Mouse (Mus musculus) stomach, embryonic 15.5 days (tissue): ENCODE data around the gene Tekt4. TPM values are rescaled to one million over a fixed set of nuclear protein-coding genes. Genes with fewer than 3 reads are reported as not detected.
A peak's percentile ranks its signal among the peaks of the same experiment; 100 is the strongest.

Source experiments
- ATAC-seq: fragments of 200-750 bp; cut with Nextera tagmentation; 2 replicates; pipeline ENCODE4 v1.8.0; 2017; ENCODE audit warnings: low read depth, moderate number of reproducible peaks, moderate TSS enrichment; ENCODE audit not compliant: insufficient read depth, low FRiP score
- H3K27ac ChIP-seq: fragments of 300-500 bp; sonication (generic); 2 replicates; pipeline ENCODE4 v1.5.1; 2015; ENCODE audit warnings: mild to moderate bottlenecking, inconsistent platforms
- H3K27me3 ChIP-seq: fragments of 300-500 bp; sonication (generic); replicated peaks from 2 replicates; pipeline ENCODE4 v1.6.1; 2015; ENCODE audit warnings: inconsistent platforms
- H3K36me3 ChIP-seq: fragments of 300-500 bp; sonication (generic); 2 replicates; pipeline ENCODE4 v1.6.1; 2015; ENCODE audit warnings: inconsistent platforms
- H3K4me1 ChIP-seq: fragments of 300-500 bp; sonication (generic); 2 replicates; pipeline ENCODE4 v1.6.1; 2015; ENCODE audit warnings: inconsistent platforms
- H3K4me2 ChIP-seq: fragments of 300-500 bp; sonication (generic); 2 replicates; pipeline ENCODE4 v1.6.1; 2015; ENCODE audit warnings: mild to moderate bottlenecking, inconsistent platforms
- H3K4me3 ChIP-seq: fragments of 300-500 bp; sonication (generic); replicated peaks from 2 replicates; pipeline ENCODE4 v1.5.1; 2015; ENCODE audit warnings: inconsistent platforms
- H3K9ac ChIP-seq: fragments of 300-500 bp; sonication (generic); 2 replicates; pipeline ENCODE4 v1.6.1; 2015; ENCODE audit warnings: inconsistent platforms
- H3K9me3 ChIP-seq: fragments of 300-500 bp; sonication (generic); 2 replicates; pipeline ENCODE4 v1.6.1; 2016; ENCODE audit warnings: inconsistent platforms
- WGBS: fragments of 180-500 bp; shearing (Covaris S2); methylation state at CpG from one replicate; pipeline ENCODE4 v1.1.7; 2015; 5-methylcytosine and 5-hydroxymethylcytosine counted together
- polyA plus RNA-seq: library from polyadenylated mRNA; unstranded; fragments of >200 nt; fragmentation: Nextera tagmentation; extraction: Ambion mirVana; gene quantifications from 2 replicates; pipeline ENCODE4 v1.2.1, GENCODE M21; 2015

The Tekt4 gene
- polyA plus RNA-seq, 1 experiment from 2014 or later: 0.12 TPM

DNA sequence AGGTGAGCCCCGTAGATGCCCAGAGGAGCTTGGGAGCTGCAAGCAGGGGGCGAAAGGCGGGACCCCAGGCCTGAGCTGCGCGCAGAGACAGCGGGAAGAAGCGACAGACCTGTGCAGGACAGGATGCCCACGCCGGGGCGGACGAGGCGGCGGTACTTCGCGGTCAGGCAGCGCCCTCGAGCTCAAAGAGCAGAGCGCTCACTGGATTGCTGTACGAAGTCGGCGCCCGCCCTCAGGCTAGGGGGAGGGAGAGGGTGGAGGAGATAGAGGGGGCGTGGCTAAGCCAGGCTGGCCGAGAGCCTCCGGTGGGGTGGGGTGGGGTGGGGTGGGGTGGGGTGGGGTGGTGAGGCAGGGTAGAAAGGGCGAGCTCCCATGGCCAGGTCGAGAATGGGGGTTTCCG is 42.6 kb downstream of the Tekt4 start, which contains the start of gene Sstr5:
Gene Sstr5 (minus strand): TSS at position 276 of the 400 bp plus-strand sequence.
- Histone ChIP-seq H3K9ac (no peak within 1 kb of the TSS), H3K36me3 (no peaks in the 10 kb centered on the region), H3K27me3 (peaks cover 28% of the 10 kb centered on the region), H3K4me2 (peak within 1 kb of the TSS; percentile 54), H3K4me1 (peaks cover 6% of the 10 kb centered on the region), H3K27ac (no peak within 1 kb of the TSS), H3K4me3 (peak within 1 kb of the TSS; percentile 30), H3K9me3 (no peaks in the 10 kb centered on the region)
- WGBS: 2% methylated on average over 25 of the region's 28 CpGs
- ATAC-seq: peak; percentile 54; the same call in 1 of the 2 replicates

DNA sequence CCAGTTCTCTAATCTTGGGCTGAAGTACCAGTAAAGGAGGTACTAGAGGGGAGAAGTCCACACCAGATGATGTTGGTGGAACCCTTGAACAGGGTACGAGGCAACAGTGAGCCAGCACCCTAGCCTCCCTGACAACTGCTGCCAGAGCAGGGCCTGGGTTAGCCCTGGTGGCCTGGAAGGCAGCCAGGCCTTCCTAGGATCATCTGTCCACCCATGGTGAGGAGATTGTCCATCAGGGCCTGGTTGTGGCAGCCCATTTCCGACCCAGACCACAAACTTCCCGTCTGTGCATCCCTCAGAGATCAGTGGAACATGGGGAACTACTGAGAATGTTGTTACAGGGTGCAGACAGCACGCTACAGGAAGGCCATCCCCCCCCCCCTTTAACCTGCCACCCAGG is 48.2 kb downstream of the Tekt4 start:
- H3K4me1 ChIP-seq: no peaks in the 10 kb centered on the region
- no peak for ATAC-seq
- H3K27ac ChIP-seq: no peak overlapping the region
- peaks cover 6% of the 10 kb centered on the region; the same call in 1 of the 2 replicates for H3K27me3 ChIP-seq
- H3K9ac ChIP-seq: no peak overlapping the region
- WGBS: 70% methylated on average over 4 of the region's 4 CpGs
- H3K4me3 ChIP-seq: no peak overlapping the region
- no peaks in the 10 kb centered on the region for H3K9me3 ChIP-seq
- no peaks in the 10 kb centered on the region for H3K36me3 ChIP-seq
- H3K4me2 ChIP-seq: no peak overlapping the region

DNA sequence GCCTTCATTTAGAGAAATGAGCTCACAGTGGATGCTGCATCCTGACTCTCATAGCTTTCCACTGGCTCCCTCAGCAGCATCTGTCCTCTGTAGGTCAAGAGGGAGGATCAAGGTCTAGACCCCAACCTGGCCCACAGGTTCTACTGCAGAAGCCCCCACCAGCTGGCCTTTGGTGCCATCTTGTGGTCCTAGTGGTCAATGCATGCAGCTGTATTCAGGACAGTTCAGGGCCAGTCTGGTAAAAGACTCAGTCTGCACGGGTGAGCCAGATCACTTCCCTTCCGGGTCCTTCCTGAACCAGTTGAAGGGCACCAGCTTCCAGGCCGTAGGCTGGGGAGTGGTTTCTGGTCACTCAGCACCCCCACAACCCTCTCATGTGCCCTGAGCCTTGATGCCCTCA is 53.4 kb downstream of the Tekt4 start:
- no peaks in the 10 kb centered on the region for H3K4me1 ChIP-seq
- no peaks in the 10 kb centered on the region for H3K36me3 ChIP-seq
- 13% methylated on average over 3 of the region's 3 CpGs for WGBS
- no peak overlapping the region for H3K4me3 ChIP-seq
- no peak for ATAC-seq
- H3K27me3 ChIP-seq: no peaks in the 10 kb centered on the region
- H3K27ac ChIP-seq: no peak overlapping the region
- no peak overlapping the region for H3K4me2 ChIP-seq
- H3K9ac ChIP-seq: no peak overlapping the region
- no peaks in the 10 kb centered on the region for H3K9me3 ChIP-seq

DNA sequence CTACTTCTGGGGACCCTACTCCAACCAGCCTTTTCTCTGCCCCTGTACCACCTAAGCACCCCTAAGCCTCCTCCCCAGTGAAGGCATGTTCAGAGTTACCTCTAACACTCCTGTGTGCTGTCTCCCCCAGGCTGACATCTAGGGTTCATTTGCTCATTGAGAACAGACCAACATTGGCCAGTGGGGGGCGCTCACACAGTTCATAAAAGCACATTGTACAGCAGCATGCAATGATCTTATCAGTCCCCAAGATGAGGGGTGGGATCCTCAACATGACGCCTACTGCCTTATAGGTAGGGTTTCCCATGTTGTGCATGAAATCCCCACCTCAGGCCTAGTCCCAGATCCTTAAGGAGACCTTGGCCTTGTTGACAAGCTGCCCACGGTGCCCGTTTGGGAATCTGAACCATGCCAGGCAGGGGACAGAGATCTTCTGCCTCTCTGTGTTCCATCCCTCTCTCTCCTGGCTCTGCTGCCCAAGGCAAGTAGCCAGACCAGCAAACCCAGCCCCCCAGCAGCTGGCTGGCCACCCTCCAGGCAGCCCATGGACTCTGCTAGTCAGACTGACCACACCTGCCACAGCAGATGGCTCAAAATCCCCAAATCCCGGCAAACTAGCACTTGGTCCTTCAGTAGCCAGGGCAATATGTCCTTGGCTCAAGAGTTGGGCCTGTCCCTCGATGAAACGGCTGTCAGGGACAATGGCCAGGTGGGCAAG is 54.6 kb downstream of the Tekt4 start:
- ATAC-seq: no peak
- Histone ChIP-seq H3K36me3 (no peaks in the 10 kb centered on the region), H3K27me3 (no peaks in the 10 kb centered on the region), H3K9me3 (no peaks in the 10 kb centered on the region), H3K4me3 (no peak overlapping the region), H3K9ac (no peak overlapping the region), H3K27ac (no peak overlapping the region), H3K4me2 (no peak overlapping the region), H3K4me1 (no peaks in the 10 kb centered on the region)
- 57% methylated on average over 7 of the region's 7 CpGs for WGBS

DNA sequence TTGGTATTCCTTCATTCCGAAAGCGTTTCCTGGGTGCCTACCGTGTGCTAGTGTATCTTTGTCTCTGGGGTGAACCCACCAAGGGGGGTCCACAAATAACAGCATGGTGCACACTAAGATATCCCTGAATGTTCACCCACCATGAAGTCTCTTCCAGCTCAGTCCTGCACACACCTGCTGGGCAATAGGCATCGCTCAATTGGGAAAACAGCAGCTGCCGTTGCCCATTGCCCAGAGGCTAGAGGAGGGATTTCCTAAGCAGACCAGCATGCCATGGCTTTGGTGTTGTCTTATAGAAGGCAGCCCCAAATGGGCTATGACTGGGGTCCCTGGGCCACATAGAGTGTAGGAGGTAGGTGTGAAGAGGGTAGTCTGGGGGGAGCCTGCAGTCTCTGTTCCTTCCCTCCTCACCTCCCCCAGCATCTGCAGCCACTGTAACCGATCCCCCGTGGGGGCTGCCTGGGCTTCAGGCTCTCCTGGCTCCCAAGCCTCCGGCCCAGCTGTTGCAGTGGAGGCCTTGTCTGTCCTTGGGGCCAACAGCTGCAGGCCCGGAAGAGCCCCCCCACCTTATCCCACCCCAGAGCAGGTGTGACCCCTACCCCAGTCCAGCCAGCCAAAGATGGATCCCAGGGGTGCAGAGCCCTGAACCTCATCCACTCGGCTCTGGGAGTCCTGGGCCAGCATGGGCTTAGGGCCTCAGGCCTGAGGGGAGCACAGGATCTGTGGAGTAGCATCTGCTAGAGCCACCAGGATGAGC is 55.8 kb downstream of the Tekt4 start:
- Histone ChIP-seq H3K27ac (no peak overlapping the region), H3K4me3 (no peak overlapping the region), H3K9me3 (no peaks in the 10 kb centered on the region), H3K4me2 (no peak overlapping the region), H3K27me3 (no peaks in the 10 kb centered on the region), H3K4me1 (no peaks in the 10 kb centered on the region), H3K9ac (no peak overlapping the region), H3K36me3 (no peaks in the 10 kb centered on the region)
- no peak for ATAC-seq
- WGBS: 77% methylated on average over 10 of the region's 10 CpGs

DNA sequence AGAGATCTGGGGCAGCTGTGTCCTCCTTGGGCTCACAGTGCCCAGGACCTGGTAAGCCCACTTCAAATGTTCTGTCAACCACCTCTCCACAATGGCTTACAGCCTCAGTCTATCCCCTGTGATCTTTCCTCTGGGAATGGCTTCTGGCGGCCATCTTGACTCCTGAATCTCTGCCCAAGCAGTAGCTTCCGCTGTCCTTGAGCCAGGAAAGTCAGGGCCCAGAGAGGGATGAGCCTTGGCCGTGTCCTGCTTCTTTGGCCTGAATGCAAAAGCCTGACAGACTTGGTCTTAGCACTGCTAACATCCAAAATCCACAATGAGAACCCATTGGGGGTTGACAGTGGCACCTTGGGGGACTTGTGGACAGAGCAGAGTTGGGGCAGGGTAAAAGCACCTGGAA is 57.5 kb downstream of the Tekt4 start:
- no peaks in the 10 kb centered on the region for H3K36me3 ChIP-seq
- WGBS: 74% methylated on average over 3 of the region's 3 CpGs
- no peak for ATAC-seq
- H3K4me2 ChIP-seq: no peak overlapping the region
- H3K4me3 ChIP-seq: no peak overlapping the region
- H3K4me1 ChIP-seq: no peaks in the 10 kb centered on the region
- no peak overlapping the region for H3K27ac ChIP-seq
- no peaks in the 10 kb centered on the region for H3K27me3 ChIP-seq
- H3K9me3 ChIP-seq: no peaks in the 10 kb centered on the region
- no peak overlapping the region for H3K9ac ChIP-seq

DNA sequence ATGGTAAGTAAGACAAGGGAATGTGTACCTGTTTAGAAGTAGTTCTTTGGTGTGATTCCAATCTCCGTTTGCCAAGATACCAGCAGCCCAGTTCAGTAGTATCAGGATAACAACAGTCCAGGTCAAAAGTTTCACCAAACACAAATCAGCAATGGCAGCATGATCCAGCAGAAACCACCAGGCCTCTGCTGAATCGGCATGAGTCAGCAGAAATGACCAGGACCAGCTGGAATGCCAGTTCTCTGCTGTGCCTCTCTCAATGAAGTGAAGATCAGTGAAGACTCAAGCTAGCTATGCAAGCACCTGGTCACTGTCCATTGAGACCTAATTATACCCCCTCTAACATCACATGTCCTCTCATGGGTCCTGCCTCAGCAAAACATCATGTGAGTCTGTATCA is 59.6 kb downstream of the Tekt4 start:
- Histone ChIP-seq H3K27ac (no peak overlapping the region), H3K9ac (no peak overlapping the region), H3K9me3 (no peaks in the 10 kb centered on the region), H3K36me3 (no peaks in the 10 kb centered on the region), H3K27me3 (no peaks in the 10 kb centered on the region), H3K4me1 (no peaks in the 10 kb centered on the region), H3K4me2 (no peak overlapping the region), H3K4me3 (no peak overlapping the region)
- 86% methylated on average over 2 of the region's 2 CpGs for WGBS
- ATAC-seq: no peak

DNA sequence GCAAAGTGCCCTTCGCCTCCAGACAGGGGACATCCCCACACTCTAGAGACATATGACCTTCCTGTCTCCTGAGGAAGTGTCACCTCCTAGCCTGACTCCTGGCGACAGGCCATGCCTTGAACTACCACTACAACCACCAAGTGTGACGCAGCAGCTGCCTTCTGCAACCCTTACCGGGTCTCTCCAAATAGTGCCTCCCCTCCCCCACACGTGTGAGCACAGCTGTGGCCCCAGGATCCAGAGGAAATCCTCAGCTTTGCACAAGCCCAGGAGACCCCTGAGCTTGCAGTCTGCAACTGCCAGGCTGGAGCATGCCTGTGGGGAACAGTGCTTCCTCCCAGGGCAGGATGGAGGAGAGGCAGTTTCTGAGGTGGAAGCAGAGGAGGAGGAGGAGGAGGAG is 61.9 kb downstream of the Tekt4 start:
- 23% methylated on average over 5 of the region's 5 CpGs for WGBS
- Histone ChIP-seq H3K4me2 (no peak overlapping the region), H3K4me3 (no peak overlapping the region), H3K27ac (no peak overlapping the region), H3K36me3 (no peaks in the 10 kb centered on the region), H3K27me3 (no peaks in the 10 kb centered on the region), H3K9me3 (no peaks in the 10 kb centered on the region), H3K4me1 (no peaks in the 10 kb centered on the region), H3K9ac (no peak overlapping the region)
- ATAC-seq: no peak

DNA sequence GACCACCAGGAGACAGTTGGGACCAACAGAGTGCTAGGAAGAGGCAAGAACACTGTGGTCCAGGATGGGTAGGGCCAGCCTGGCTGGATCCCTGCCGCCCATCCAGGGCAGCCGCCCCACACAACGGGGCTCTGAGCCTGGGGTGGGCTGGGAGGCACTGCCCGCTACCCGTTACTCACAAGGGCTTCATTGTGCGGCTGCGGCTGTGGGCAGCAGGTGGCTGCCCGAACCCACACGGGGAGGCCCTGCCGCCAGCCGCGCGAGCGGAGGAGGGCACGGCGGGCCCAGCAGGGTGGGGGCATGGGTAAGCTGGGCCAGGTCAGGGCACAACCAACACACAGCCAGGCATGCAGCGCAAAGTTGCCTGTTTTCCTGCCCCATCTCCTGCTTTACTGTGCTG is 63.7 kb downstream of the Tekt4 start:
- Histone ChIP-seq H3K9me3 (no peaks in the 10 kb centered on the region), H3K27me3 (no peaks in the 10 kb centered on the region), H3K36me3 (no peaks in the 10 kb centered on the region), H3K27ac (no peak overlapping the region), H3K4me1 (no peaks in the 10 kb centered on the region), H3K9ac (no peak overlapping the region), H3K4me3 (no peak overlapping the region), H3K4me2 (no peak overlapping the region)
- WGBS: 76% methylated on average over 17 of the region's 17 CpGs
- peak; percentile 23; the same call in 1 of the 2 replicates for ATAC-seq

DNA sequence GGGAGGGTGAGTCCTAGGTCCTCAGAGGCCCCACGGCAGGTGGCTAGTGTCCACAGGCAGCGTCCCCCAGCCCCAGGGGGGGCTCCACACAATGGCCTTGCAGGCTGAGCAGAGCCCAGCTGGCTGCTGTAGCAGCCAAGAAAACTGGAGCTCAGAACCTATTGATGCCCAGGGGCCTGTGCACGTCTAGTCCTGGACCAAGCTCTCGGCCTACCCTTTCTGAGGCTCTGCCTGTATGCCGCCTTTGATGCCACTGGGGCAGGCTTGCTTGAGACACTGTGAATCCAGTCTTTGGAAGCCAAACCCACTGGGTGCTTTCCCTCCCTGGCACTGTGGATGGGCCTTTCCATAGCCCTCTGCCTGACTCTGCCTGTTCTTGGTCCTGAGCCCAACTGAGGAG is 65.1 kb downstream of the Tekt4 start:
- Histone ChIP-seq H3K27me3 (no peaks in the 10 kb centered on the region), H3K36me3 (no peaks in the 10 kb centered on the region), H3K9me3 (no peaks in the 10 kb centered on the region), H3K27ac (no peak overlapping the region), H3K4me3 (no peak overlapping the region), H3K4me2 (no peak overlapping the region), H3K4me1 (no peaks in the 10 kb centered on the region), H3K9ac (no peak overlapping the region)
- ATAC-seq: no peak
- 68% methylated on average over 5 of the region's 5 CpGs for WGBS

DNA sequence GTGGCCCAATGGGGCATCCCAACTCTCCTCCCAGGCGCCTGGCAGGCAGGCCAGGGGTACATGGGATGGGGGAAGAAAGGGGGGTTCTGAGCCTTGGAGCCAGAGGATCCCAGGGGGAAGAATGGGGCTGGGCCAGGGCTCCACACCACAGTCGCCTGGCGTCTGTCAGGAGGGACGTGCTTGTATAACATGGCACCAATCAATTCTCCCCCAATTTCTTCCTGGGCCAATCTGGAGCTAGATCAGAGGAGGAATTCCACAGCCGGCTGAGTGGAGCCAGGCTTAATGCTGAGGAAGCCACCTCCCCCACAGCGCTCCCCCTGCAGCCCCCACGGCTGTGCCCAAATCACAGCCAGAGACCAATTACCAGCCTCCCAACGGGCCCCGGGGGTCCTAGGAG is 66.1 kb downstream of the Tekt4 start:
- no peak for ATAC-seq

DNA sequence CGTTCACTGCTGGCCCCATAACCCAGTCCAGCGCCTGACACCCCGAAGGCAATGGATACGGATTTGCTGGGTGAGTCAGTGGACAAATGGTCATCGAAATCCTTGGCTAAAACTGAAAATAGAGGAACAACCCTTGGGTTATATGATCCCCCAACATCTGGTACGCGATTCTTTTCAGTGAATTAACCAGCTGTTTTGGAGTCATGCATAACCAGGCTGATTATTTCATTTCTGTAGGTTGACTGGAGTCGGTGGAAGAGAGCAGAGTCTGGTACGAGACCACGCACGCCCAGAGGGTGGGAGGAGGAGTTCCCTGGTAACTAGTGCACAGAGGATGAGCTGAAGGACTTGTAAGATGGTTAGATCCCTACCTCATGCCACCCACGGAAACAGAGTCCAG is 67.7 kb downstream of the Tekt4 start:
- no peak overlapping the region for H3K4me3 ChIP-seq
- ATAC-seq: no peak
- no peak overlapping the region for H3K4me2 ChIP-seq
- 75% methylated on average over 12 of the region's 12 CpGs for WGBS
- H3K9ac ChIP-seq: no peak overlapping the region
- no peaks in the 10 kb centered on the region for H3K4me1 ChIP-seq
- H3K36me3 ChIP-seq: no peaks in the 10 kb centered on the region
- no peaks in the 10 kb centered on the region for H3K9me3 ChIP-seq
- no peak overlapping the region for H3K27ac ChIP-seq
- H3K27me3 ChIP-seq: no peaks in the 10 kb centered on the region

More for the DNA sequence above, 66.1 kb downstream of the Tekt4 start:
- no peak overlapping the region for H3K27ac ChIP-seq
- no peaks in the 10 kb centered on the region for H3K4me1 ChIP-seq
- no peaks in the 10 kb centered on the region for H3K27me3 ChIP-seq
- H3K9me3 ChIP-seq: no peaks in the 10 kb centered on the region
- no peak overlapping the region for H3K4me2 ChIP-seq
- 16% methylated on average over 9 of the region's 9 CpGs for WGBS
- H3K9ac ChIP-seq: no peak overlapping the region
- H3K36me3 ChIP-seq: no peaks in the 10 kb centered on the region
- no peak overlapping the region for H3K4me3 ChIP-seq
